Mouse (Mus musculus) ES-Bruce4 (cell line): Measurements from ENCODE around the gene Lsm4. TPM values are rescaled to one million over a fixed set of nuclear protein-coding genes. Genes with fewer than 3 reads are reported as not detected.
A peak's percentile ranks its signal among the peaks of the same experiment; 100 is the strongest.

Source experiments
- H3K27ac ChIP-seq: 2 replicates; pipeline ENCODE4 v1.5.1; 2012; ENCODE audit warnings: low read length, inconsistent platforms; ENCODE audit not compliant: insufficient read depth
- H3K27me3 ChIP-seq: 2 replicates; pipeline ENCODE4 v1.6.1; 2012; ENCODE audit warnings: mild to moderate bottlenecking, low read length, inconsistent platforms; ENCODE audit not compliant: control insufficient read depth, poor library complexity, insufficient read depth, severe bottlenecking
- H3K36me3 ChIP-seq: 2 replicates; pipeline ENCODE4 v1.6.1; 2012; ENCODE audit warnings: inconsistent platforms, mild to moderate bottlenecking, low read length, moderate library complexity; ENCODE audit not compliant: control insufficient read depth, poor library complexity, insufficient read depth, severe bottlenecking
- H3K4me1 ChIP-seq: one replicate; pipeline ENCODE4 v1.8.1; 2011; ENCODE audit warnings: low read length; ENCODE audit not compliant: control insufficient read depth, insufficient read depth
- H3K4me3 ChIP-seq: 2 replicates; pipeline ENCODE4 v1.5.1; 2011; ENCODE audit warnings: low read depth, mild to moderate bottlenecking, low read length
- H3K9ac ChIP-seq: 2 replicates; pipeline ENCODE4 v1.6.1; 2012; ENCODE audit warnings: low read depth, mild to moderate bottlenecking, inconsistent platforms; ENCODE audit not compliant: poor library complexity, severe bottlenecking
- H3K9me3 ChIP-seq: replicated peaks from 2 replicates; pipeline ENCODE4 v1.6.1; 2012; ENCODE audit warnings: mild to moderate bottlenecking, low read length, inconsistent platforms; ENCODE audit not compliant: control insufficient read depth, poor library complexity, insufficient read depth, severe bottlenecking
- CTCF ChIP-seq: IDR thresholded peaks from one replicate; pipeline ENCODE4 v1.8.1; 2011; ENCODE audit warnings: low read depth, low read length
- EP300 ChIP-seq: IDR thresholded peaks from 2 replicates; pipeline ENCODE4 v1.6.1; 2011; ENCODE audit warnings: low read depth, low read length; ENCODE audit not compliant: insufficient read depth
- POLR2A ChIP-seq: IDR thresholded peaks from one replicate; pipeline ENCODE4 v1.8.1; 2011; ENCODE audit warnings: low read length; ENCODE audit not compliant: insufficient read depth
- polyA plus RNA-seq: library from polyadenylated mRNA; stranded (reverse); fragments of >200 nt; gene quantifications from 2 replicates; pipeline ENCODE4 v1.2.4, GENCODE M21; 2011; ENCODE audit warnings: low read depth; ENCODE audit not compliant: missing spikeins, insufficient read depth, insufficient read length

Gene Lsm4
- polyA plus RNA-seq, 1 experiment = 211 TPM

GRCm38 (mm10) chr8:70682692-70683091 lies 9.6 kb downstream of the Lsm4 start:
- no peak overlapping the region for H3K27ac ChIP-seq
- H3K9ac ChIP-seq = no peak overlapping the region
- TF ChIP-seq CTCF (no peak), EP300 (0 out of 2 replicates have a peak, but pooled peaks have one; percentile 36), POLR2A (no peak)
- H3K9me3 ChIP-seq = no peaks in the 10 kb centered on the region
- peaks cover 16% of the 10 kb centered on the region; the same call in 1 of the 2 replicates for H3K36me3 ChIP-seq
- H3K27me3 ChIP-seq = no peaks in the 10 kb centered on the region
- H3K4me1 ChIP-seq = peaks cover 4% of the 10 kb centered on the region
- no peak overlapping the region for H3K4me3 ChIP-seq

DNA sequence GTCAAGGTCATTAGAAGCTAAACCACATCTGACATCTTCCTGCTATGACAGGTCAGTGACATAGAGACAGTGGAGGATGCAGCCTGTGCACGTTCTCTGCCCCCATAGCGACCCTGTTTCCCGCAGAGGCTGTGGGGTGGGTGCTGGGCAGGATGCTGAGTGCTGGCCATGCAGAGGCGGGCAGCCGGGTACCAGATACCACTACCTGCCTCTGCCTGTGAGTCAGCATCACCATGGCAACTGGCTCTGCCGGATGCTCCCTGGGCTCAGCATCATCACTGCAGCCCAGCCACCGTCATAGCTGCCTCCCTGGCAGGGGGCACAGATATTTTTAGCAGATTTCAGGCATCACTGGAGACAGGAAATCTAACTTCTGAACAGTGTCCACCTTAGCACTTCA lies 11.2 kb downstream of the Lsm4 start:
- H3K4me1 ChIP-seq = peaks cover 4% of the 10 kb centered on the region
- H3K27ac ChIP-seq = no peak overlapping the region

GRCm38 (mm10) chr8:70687576-70687975 lies 14.5 kb downstream of the Lsm4 start:
- Histone ChIP-seq H3K9ac (no peak overlapping the region), H3K4me3 (no peak overlapping the region), H3K9me3 (no peaks in the 10 kb centered on the region), H3K27ac (no peak overlapping the region), H3K27me3 (no peaks in the 10 kb centered on the region), H3K4me1 (no peaks in the 10 kb centered on the region), H3K36me3 (no peaks in the 10 kb centered on the region)
- no peak for TF ChIP-seq EP300
- no peak for TF ChIP-seq CTCF
- no peak for TF ChIP-seq POLR2A

More for the DNA sequence above, 11.2 kb downstream of the Lsm4 start:
- Histone ChIP-seq H3K4me3 (no peak overlapping the region), H3K27me3 (no peaks in the 10 kb centered on the region), H3K9ac (no peak overlapping the region), H3K9me3 (no peaks in the 10 kb centered on the region), H3K36me3 (peaks cover 5% of the 10 kb centered on the region; the same call in 1 of the 2 replicates)
- TF ChIP-seq CTCF (no peak), POLR2A (no peak), EP300 (no peak)

- Histone ChIP-seq H3K9me3 (no peaks in the 10 kb centered on the region), H3K27ac (no peak overlapping the region), H3K36me3 (no peaks in the 10 kb centered on the region), H3K27me3 (no peaks in the 10 kb centered on the region), H3K9ac (no peak overlapping the region), H3K4me1 (no peaks in the 10 kb centered on the region), H3K4me3 (no peak overlapping the region)
- TF ChIP-seq POLR2A (no peak), EP300 (no peak), CTCF (no peak)
These were observed 15.1 kb downstream of the Lsm4 start for GRCm38 (mm10) chr8:70688136-70688535.

GRCm38 (mm10) chr8:70689892-70690390 lies 16.9 kb downstream of the Lsm4 start:
- Histone ChIP-seq H3K4me1 (peaks cover 3% of the 10 kb centered on the region), H3K36me3 (no peaks in the 10 kb centered on the region), H3K9ac (no peak overlapping the region), H3K9me3 (no peaks in the 10 kb centered on the region), H3K4me3 (no peak overlapping the region), H3K27ac (no peak overlapping the region), H3K27me3 (no peaks in the 10 kb centered on the region)
- TF ChIP-seq POLR2A = no peak
- no peak for TF ChIP-seq EP300
- no peak for TF ChIP-seq CTCF

DNA sequence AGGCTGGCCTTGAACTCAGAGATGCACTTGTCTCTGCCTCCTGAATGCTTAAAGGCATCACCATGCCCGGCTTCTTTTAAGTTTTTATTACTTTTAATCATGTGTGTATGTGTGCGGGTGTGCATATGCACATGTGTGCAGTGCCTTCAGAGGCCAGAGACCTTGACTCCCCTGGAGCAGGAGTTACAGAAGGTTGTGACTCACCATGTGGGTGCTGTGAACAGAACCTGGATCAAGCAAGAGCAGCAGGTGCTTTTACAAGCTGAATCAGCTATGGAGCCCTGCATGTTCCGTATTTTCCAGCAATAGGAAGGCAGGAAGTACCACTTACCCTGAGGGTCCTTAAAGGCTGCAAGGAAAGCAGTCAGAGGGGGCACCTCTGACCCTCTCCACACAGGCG lies 18.2 kb downstream of the Lsm4 start:
- H3K27ac ChIP-seq = peak overlapping the region; percentile 78
- peaks cover 3% of the 10 kb centered on the region for H3K4me1 ChIP-seq
- H3K9ac ChIP-seq = peak overlapping the region; percentile 80
- no peaks in the 10 kb centered on the region for H3K9me3 ChIP-seq
- H3K4me3 ChIP-seq = peak overlapping the region; percentile 60
- TF ChIP-seq EP300 = no peak
- TF ChIP-seq CTCF = no peak
- no peak for TF ChIP-seq POLR2A
- H3K36me3 ChIP-seq = no peaks in the 10 kb centered on the region
- H3K27me3 ChIP-seq = no peaks in the 10 kb centered on the region
